Comparison of ENCODE assay signal across 15 mouse cellular contexts in genomic region chr10:125490395-125490794, GRCm38 (mm10).
DNase-seq lines count a peak whose midpoint lies in the region; ATAC-seq lines count a peak whose summit lies in the region.
"Had no signal": no experiment of that assay in that cellular context is flagged by ENCODE, and none has a peak within 500 bp of the region (broad histone marks: within the 10 kb centered on the region; RNA-seq: fewer than 3 reads in every experiment).

No protein-coding gene starts in this region.

- H3K9me3 ChIP-seq in embryonic facial prominence, embryonic 10.5 days = no peaks in the 10 kb centered on the region
- H3K9me3 ChIP-seq in forebrain, embryonic 15.5 days = no peaks in the 10 kb centered on the region
- H3K9me3 ChIP-seq: forebrain, embryonic 12.5 days; heart, embryonic 13.5 days; limb, embryonic 15.5 days; lung, embryonic 15.5 days; stomach, embryonic 15.5 days had no signal

- no peak overlapping the region for H3K4me3 ChIP-seq in embryonic facial prominence, embryonic 10.5 days
- H3K4me3 ChIP-seq in forebrain, embryonic 15.5 days = no peak overlapping the region
- H3K4me3 ChIP-seq: forebrain, embryonic 12.5 days; heart, embryonic 13.5 days; limb, embryonic 15.5 days; lung, embryonic 15.5 days; megakaryocyte, embryonic 14.5 days; stomach, embryonic 15.5 days had no signal

- no peaks in the 10 kb centered on the region for H3K36me3 ChIP-seq in embryonic facial prominence, embryonic 10.5 days (replicated peaks)
- H3K36me3 ChIP-seq in forebrain, embryonic 15.5 days = no peaks in the 10 kb centered on the region
- H3K36me3 ChIP-seq: forebrain, embryonic 12.5 days; heart, embryonic 13.5 days; limb, embryonic 15.5 days; lung, embryonic 15.5 days; stomach, embryonic 15.5 days had no signal

- H3K27me3 ChIP-seq in embryonic facial prominence, embryonic 10.5 days (replicated peaks; ENCODE audit: low read depth, poor library complexity, severe bottlenecking) = no peaks in the 10 kb centered on the region
- no peaks in the 10 kb centered on the region for H3K27me3 ChIP-seq in forebrain, embryonic 15.5 days
- H3K27me3 ChIP-seq: forebrain, embryonic 12.5 days; heart, embryonic 13.5 days; limb, embryonic 15.5 days; lung, embryonic 15.5 days; megakaryocyte, embryonic 14.5 days; stomach, embryonic 15.5 days had no signal

- no peak overlapping the region for H3K9ac ChIP-seq in forebrain, embryonic 15.5 days (replicated peaks)
- H3K9ac ChIP-seq: forebrain, embryonic 12.5 days; heart, embryonic 13.5 days; limb, embryonic 15.5 days; lung, embryonic 15.5 days; stomach, embryonic 15.5 days had no signal

- H3K27ac ChIP-seq in embryonic facial prominence, embryonic 10.5 days (replicated peaks) = no peak overlapping the region
- no peak overlapping the region for H3K27ac ChIP-seq in forebrain, embryonic 15.5 days (replicated peaks)
- H3K27ac ChIP-seq: forebrain, embryonic 12.5 days; heart, embryonic 13.5 days; limb, embryonic 15.5 days; lung, embryonic 15.5 days; stomach, embryonic 15.5 days had no signal

- no peaks in the 10 kb centered on the region for H3K4me1 ChIP-seq in embryonic facial prominence, embryonic 10.5 days
- H3K4me1 ChIP-seq in forebrain, embryonic 15.5 days = peaks cover 3% of the 10 kb centered on the region; the same call in 1 of the 2 replicates
- H3K4me1 ChIP-seq: forebrain, embryonic 12.5 days; heart, embryonic 13.5 days; limb, embryonic 15.5 days; lung, embryonic 15.5 days; megakaryocyte, embryonic 14.5 days; stomach, embryonic 15.5 days had no signal

- DNase-seq in layer of hippocampus, adult 9-11 months = peak; percentile 38
- DNase-seq in layer of hippocampus, adult 9-10 months (ENCODE audit: low spot score) = no peak
- DNase-seq in adrenal gland, postnatal 14 days = peak; percentile 14
- DNase-seq in fibroblast of lung, adult 2 months (ENCODE audit: low read depth) = peak; percentile 22
- DNase-seq in kidney, postnatal 14 days = peak; percentile 46
- DNase-seq in embryonic facial prominence, embryonic 10.5 days (ENCODE audit: low spot score) = no peak
- DNase-seq: spleen, adult 18-20 months; thymus, postnatal 14 days had no signal

- 64% methylated on average over 4 of the region's 4 CpGs for WGBS in embryonic facial prominence, embryonic 10.5 days
- WGBS in forebrain, embryonic 15.5 days = 40% methylated on average over 4 of the region's 4 CpGs

- H3K4me2 ChIP-seq in forebrain, embryonic 15.5 days (replicated peaks) = no peak overlapping the region
- H3K4me2 ChIP-seq: forebrain, embryonic 12.5 days; heart, embryonic 13.5 days; limb, embryonic 15.5 days; lung, embryonic 15.5 days; stomach, embryonic 15.5 days had no signal

- no peak for ATAC-seq in forebrain, embryonic 15.5 days (replicated peaks)

Comparison
In these comparisons a context has a peak if more than half of its experiments do, and no peak if none do; other contexts are left out.
1. DNase-seq: peak in layer of hippocampus, adult 9-11 months (single experiment), adrenal gland, postnatal 14 days (single experiment), fibroblast of lung, adult 2 months (single experiment) and kidney, postnatal 14 days (single experiment); none in layer of hippocampus, adult 9-10 months (single experiment) and embryonic facial prominence, embryonic 10.5 days (single experiment).